Mouse (Mus musculus): ENCODE results near the gene Kif18b. TPM values are rescaled to one million over a fixed set of nuclear protein-coding genes. Genes with fewer than 3 reads are reported as not detected.

Gene Kif18b
- polyA plus RNA-seq, 1 experiment, result 44.9 TPM

DNA sequence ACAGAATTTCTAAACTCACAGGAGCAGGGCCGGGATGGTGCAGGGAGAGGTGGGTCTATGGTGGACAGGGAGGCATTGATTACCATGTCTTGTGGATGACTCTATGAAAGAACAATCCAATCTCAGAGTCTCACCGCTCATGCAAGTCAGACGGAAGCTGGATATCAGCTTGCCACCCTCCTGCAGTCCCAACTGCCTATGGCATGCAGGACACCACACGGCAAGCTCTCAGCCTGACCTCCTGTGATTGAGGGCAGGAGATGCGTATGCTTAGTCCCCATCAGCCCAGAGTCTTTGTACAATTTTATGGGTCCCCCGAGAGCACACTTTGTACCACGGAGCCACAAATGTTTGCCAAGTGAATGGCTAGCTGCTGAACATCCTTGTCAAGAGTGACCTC lies 21.3 kb downstream of the Kif18b start:
- Histone ChIP-seq H3K4me3 (ENCODE audit: insufficient read depth, poor library complexity, severe bottlenecking) (no peak overlapping the region), H3K36me3 (ENCODE audit: control insufficient read depth, insufficient read depth) (peaks cover 40% of the 10 kb centered on the region), H3ac (ENCODE audit: control insufficient read depth, insufficient read length, low read depth) (no peak overlapping the region), H3K27me3 (ENCODE audit: control insufficient read depth, insufficient read depth, insufficient read length) (no peaks in the 10 kb centered on the region), H3K79me2 (ENCODE audit: control insufficient read depth, insufficient read depth) (no peaks in the 10 kb centered on the region), H3K79me3 (ENCODE audit: low read depth) (no peaks in the 10 kb centered on the region)
- no peak for TF ChIP-seq FOSL1 (IDR thresholded peaks at IDR 0.05; ENCODE audit: insufficient read depth, low read length, poor library complexity, severe bottlenecking)
- no peak for TF ChIP-seq MAX (IDR thresholded peaks at IDR 0.05)
- no peak for TF ChIP-seq MYOD1 (IDR thresholded peaks at IDR 0.05; ENCODE audit: control insufficient read depth, insufficient read length, low read depth)
- TF ChIP-seq CTCF (IDR thresholded peaks at IDR 0.05; ENCODE audit: control insufficient read depth, insufficient read depth, insufficient read length), result no peak
- TF ChIP-seq CEBPB (IDR thresholded peaks at IDR 0.05; ENCODE audit: low read depth), result no peak
- no peak for TF ChIP-seq MYOG (IDR thresholded peaks at IDR 0.05; ENCODE audit: control insufficient read depth, extremely low read depth, insufficient read length)
- no peak for TF ChIP-seq USF1 (IDR thresholded peaks at IDR 0.05; ENCODE audit: low read depth)

GRCm38 (mm10) chr11:102902107-102902506 lies 22.8 kb downstream of the Kif18b start:
- H3K36me3 ChIP-seq (ENCODE audit: control insufficient read depth, insufficient read depth), result peaks cover 24% of the 10 kb centered on the region
- H3K4me3 ChIP-seq (ENCODE audit: insufficient read depth, poor library complexity, severe bottlenecking), result no peak overlapping the region
- no peaks in the 10 kb centered on the region for H3K79me2 ChIP-seq (ENCODE audit: control insufficient read depth, insufficient read depth)
- H3K27me3 ChIP-seq (ENCODE audit: control insufficient read depth, insufficient read depth, insufficient read length), result no peaks in the 10 kb centered on the region
- no peaks in the 10 kb centered on the region for H3K79me3 ChIP-seq (ENCODE audit: low read depth)
- H3ac ChIP-seq (ENCODE audit: control insufficient read depth, insufficient read length, low read depth), result no peak overlapping the region
- no peak for TF ChIP-seq MYOD1 (IDR thresholded peaks at IDR 0.05; ENCODE audit: control insufficient read depth, insufficient read length, low read depth)
- no peak for TF ChIP-seq CEBPB (IDR thresholded peaks at IDR 0.05; ENCODE audit: low read depth)
- TF ChIP-seq FOSL1 (IDR thresholded peaks at IDR 0.05; ENCODE audit: insufficient read depth, low read length, poor library complexity, severe bottlenecking), result no peak
- no peak for TF ChIP-seq MYOG (IDR thresholded peaks at IDR 0.05; ENCODE audit: control insufficient read depth, extremely low read depth, insufficient read length)
- TF ChIP-seq USF1 (IDR thresholded peaks at IDR 0.05; ENCODE audit: low read depth), result no peak
- TF ChIP-seq CTCF (IDR thresholded peaks at IDR 0.05; ENCODE audit: control insufficient read depth, insufficient read depth, insufficient read length), result no peak
- TF ChIP-seq MAX (IDR thresholded peaks at IDR 0.05), result no peak

GRCm38 (mm10) chr11:102901199-102901598 lies 23.7 kb downstream of the Kif18b start:
- Histone ChIP-seq H3K79me2 (ENCODE audit: control insufficient read depth, insufficient read depth) (no peaks in the 10 kb centered on the region), H3K4me3 (ENCODE audit: insufficient read depth, poor library complexity, severe bottlenecking) (no peak overlapping the region), H3ac (ENCODE audit: control insufficient read depth, insufficient read length, low read depth) (no peak overlapping the region), H3K27me3 (ENCODE audit: control insufficient read depth, insufficient read depth, insufficient read length) (no peaks in the 10 kb centered on the region), H3K79me3 (ENCODE audit: low read depth) (no peaks in the 10 kb centered on the region), H3K36me3 (ENCODE audit: control insufficient read depth, insufficient read depth) (peaks cover 15% of the 10 kb centered on the region)
- no peak for TF ChIP-seq USF1 (IDR thresholded peaks at IDR 0.05; ENCODE audit: low read depth)

- Histone ChIP-seq H3ac (ENCODE audit: control insufficient read depth, insufficient read length, low read depth) (no peak within 1 kb of the TSS), H3K79me2 (ENCODE audit: control insufficient read depth, insufficient read depth) (no peaks in the 10 kb centered on the region), H3K27me3 (ENCODE audit: control insufficient read depth, insufficient read depth, insufficient read length) (no peaks in the 10 kb centered on the region), H3K4me3 (ENCODE audit: insufficient read depth, poor library complexity, severe bottlenecking) (no peak within 1 kb of the TSS), H3K36me3 (ENCODE audit: control insufficient read depth, insufficient read depth) (peaks cover 11% of the 10 kb centered on the region), H3K79me3 (ENCODE audit: low read depth) (no peaks in the 10 kb centered on the region)
- no peak for TF ChIP-seq MYOD1 (IDR thresholded peaks at IDR 0.05; ENCODE audit: control insufficient read depth, insufficient read length, low read depth)
- TF ChIP-seq CEBPB (IDR thresholded peaks at IDR 0.05; ENCODE audit: low read depth), result no peak
- TF ChIP-seq CTCF (IDR thresholded peaks at IDR 0.05; ENCODE audit: control insufficient read depth, insufficient read depth, insufficient read length), result peak; percentile 77
- no peak for TF ChIP-seq USF1 (IDR thresholded peaks at IDR 0.05; ENCODE audit: low read depth)
- no peak for TF ChIP-seq MYOG (IDR thresholded peaks at IDR 0.05; ENCODE audit: control insufficient read depth, extremely low read depth, insufficient read length)
- TF ChIP-seq FOSL1 (IDR thresholded peaks at IDR 0.05; ENCODE audit: insufficient read depth, low read length, poor library complexity, severe bottlenecking), result no peak
These were observed 24.2 kb downstream of the Kif18b start, which contains the start of gene Gfap for GRCm38 (mm10) chr11:102900763-102901162. Gfap (minus strand) TSS chr11:102900912.

GRCm38 (mm10) chr11:102898408-102898807 lies 26.5 kb downstream of the Kif18b start:
- TF ChIP-seq CEBPB (IDR thresholded peaks at IDR 0.05; ENCODE audit: low read depth) (no peak), FOSL1 (IDR thresholded peaks at IDR 0.05; ENCODE audit: insufficient read depth, low read length, poor library complexity, severe bottlenecking) (no peak), MYOG (IDR thresholded peaks at IDR 0.05; ENCODE audit: control insufficient read depth, extremely low read depth, insufficient read length) (no peak), MYOD1 (IDR thresholded peaks at IDR 0.05; ENCODE audit: control insufficient read depth, insufficient read length, low read depth) (no peak), CTCF (IDR thresholded peaks at IDR 0.05; ENCODE audit: control insufficient read depth, insufficient read depth, insufficient read length) (no peak), USF1 (IDR thresholded peaks at IDR 0.05; ENCODE audit: low read depth) (no peak), MAX (IDR thresholded peaks at IDR 0.05) (no peak)
- H3K4me3 ChIP-seq (ENCODE audit: insufficient read depth, poor library complexity, severe bottlenecking), result no peak overlapping the region
- H3K79me3 ChIP-seq (ENCODE audit: low read depth), result no peaks in the 10 kb centered on the region
- H3ac ChIP-seq (ENCODE audit: control insufficient read depth, insufficient read length, low read depth), result no peak overlapping the region
- H3K27me3 ChIP-seq (ENCODE audit: control insufficient read depth, insufficient read depth, insufficient read length), result no peaks in the 10 kb centered on the region
- H3K36me3 ChIP-seq (ENCODE audit: control insufficient read depth, insufficient read depth), result no peaks in the 10 kb centered on the region
- H3K79me2 ChIP-seq (ENCODE audit: control insufficient read depth, insufficient read depth), result no peaks in the 10 kb centered on the region

GRCm38 (mm10) chr11:102896641-102897040 lies 28.3 kb downstream of the Kif18b start:
- Histone ChIP-seq H3K79me2 (ENCODE audit: control insufficient read depth, insufficient read depth) (no peaks in the 10 kb centered on the region), H3K27me3 (ENCODE audit: control insufficient read depth, insufficient read depth, insufficient read length) (no peaks in the 10 kb centered on the region), H3K36me3 (ENCODE audit: control insufficient read depth, insufficient read depth) (no peaks in the 10 kb centered on the region), H3ac (ENCODE audit: control insufficient read depth, insufficient read length, low read depth) (no peak overlapping the region), H3K4me3 (ENCODE audit: insufficient read depth, poor library complexity, severe bottlenecking) (no peak overlapping the region), H3K79me3 (ENCODE audit: low read depth) (no peaks in the 10 kb centered on the region)
- TF ChIP-seq CEBPB (IDR thresholded peaks at IDR 0.05; ENCODE audit: low read depth) (no peak), FOSL1 (IDR thresholded peaks at IDR 0.05; ENCODE audit: insufficient read depth, low read length, poor library complexity, severe bottlenecking) (no peak), MAX (IDR thresholded peaks at IDR 0.05) (no peak), MYOG (IDR thresholded peaks at IDR 0.05; ENCODE audit: control insufficient read depth, extremely low read depth, insufficient read length) (no peak), USF1 (IDR thresholded peaks at IDR 0.05; ENCODE audit: low read depth) (no peak), CTCF (IDR thresholded peaks at IDR 0.05; ENCODE audit: control insufficient read depth, insufficient read depth, insufficient read length) (no peak), MYOD1 (IDR thresholded peaks at IDR 0.05; ENCODE audit: control insufficient read depth, insufficient read length, low read depth) (no peak)

All from C2C12 (cell line).